Mouse (Mus musculus) MEL (cell line): Measurements from ENCODE around the gene Ltv1. TPM values are rescaled to one million over a fixed set of nuclear protein-coding genes. Genes with fewer than 3 reads are reported as not detected.

Experiments
- DNase-seq: peaks from one replicate; pipeline ENCODE4 v3.0.0; 2011; ENCODE audit warnings: low read depth, low spot score
- H3K27ac ChIP-seq: 2 replicates; pipeline ENCODE4 v1.5.1; 2012; ENCODE audit warnings: low read depth, mild to moderate bottlenecking, control low read depth, low read length, moderate library complexity; ENCODE audit not compliant: control insufficient read depth
- H3K27me3 ChIP-seq, 2 experiments: fragments of 150-350 bp in 1 of 2; sonication (generic) in 1 of 2; 2 replicates each; pipeline ENCODE4 v1.6.1; 2012; ENCODE audit warnings: low read length in 2 of 2, mild to moderate bottlenecking in 2 of 2, improper control_type of control experiment in 1 of 2, moderate library complexity in 1 of 2; ENCODE audit not compliant: insufficient read depth in 2 of 2, control insufficient read depth in 1 of 2
- H3K36me3 ChIP-seq, 2 experiments: 2 replicates each; pipeline ENCODE4 v1.6.1; 2012 to 2014; ENCODE audit warnings: low read length in 2 of 2, improper control_type of control experiment in 1 of 2, inconsistent platforms in 1 of 2, mild to moderate bottlenecking in 1 of 2; ENCODE audit not compliant: insufficient read depth in 2 of 2, control insufficient read depth in 1 of 2
- H3K4me1 ChIP-seq, 2 experiments: fragments of 150-350 bp in 1 of 2; sonication (generic) in 1 of 2; 2 replicates each; pipeline ENCODE4 v1.6.1; 2012; ENCODE audit warnings: low read length in 2 of 2, improper control_type of control experiment in 1 of 2, mild to moderate bottlenecking in 1 of 2; ENCODE audit not compliant: insufficient read depth in 2 of 2, control insufficient read depth in 1 of 2
- H3K4me3 ChIP-seq, 2 experiments: fragments of 150-350 bp in 1 of 2; sonication (generic) in 1 of 2; 2 replicates each; pipeline ENCODE4 v1.5.1; 2012; ENCODE audit warnings: low read depth in 2 of 2, low read length in 2 of 2, mild to moderate bottlenecking in 2 of 2, moderate library complexity in 2 of 2, control low read depth in 1 of 2, improper control_type of control experiment in 1 of 2; ENCODE audit not compliant: control insufficient read depth in 1 of 2, insufficient read depth in 1 of 2
- H3K79me2 ChIP-seq: 2 replicates; pipeline ENCODE4 v1.6.1; 2012; ENCODE audit warnings: mild to moderate bottlenecking, low read length, moderate library complexity; ENCODE audit not compliant: control insufficient read depth, poor library complexity, insufficient read depth
- H3K9ac ChIP-seq: 2 replicates; pipeline ENCODE4 v1.6.1; 2012; ENCODE audit warnings: low read depth, mild to moderate bottlenecking, control low read depth, low read length, moderate library complexity; ENCODE audit not compliant: control insufficient read depth, poor library complexity, severe bottlenecking
- H3K9me3 ChIP-seq: fragments of 150-350 bp; sonication (generic); replicated peaks from 2 replicates; pipeline ENCODE4 v1.6.1; 2012; ENCODE audit warnings: mild to moderate bottlenecking, low read length, improper control_type of control experiment, moderate library complexity; ENCODE audit not compliant: insufficient read depth
- CHD1 ChIP-seq: IDR thresholded peaks from 2 replicates; pipeline ENCODE4 v1.6.1; 2012; ENCODE audit warnings: low read depth, mild to moderate bottlenecking, inconsistent platforms, low read length, improper control_type of control experiment
- CHD2 ChIP-seq: IDR thresholded peaks from 2 replicates; pipeline ENCODE4 v1.6.1; 2011; ENCODE audit warnings: low read length, improper control_type of control experiment
- CTCF ChIP-seq, 3 experiments: IDR thresholded peaks in 2 of 3; conservative IDR thresholded peaks in 1 of 3; 2 replicates each; pipeline ENCODE4 v1.5.1; 2011 to 2012; ENCODE audit warnings: low read length in 3 of 3, low read depth in 2 of 3, mild to moderate bottlenecking in 2 of 3, improper control_type of control experiment in 1 of 3, inconsistent platforms in 1 of 3, mixed read lengths in 1 of 3, moderate library complexity in 1 of 3; ENCODE audit not compliant: control insufficient read depth in 1 of 3, insufficient read depth in 1 of 3, poor library complexity in 1 of 3, severe bottlenecking in 1 of 3
- ELF1 ChIP-seq: IDR thresholded peaks from 2 replicates; pipeline ENCODE4 v1.6.1; 2014; ENCODE audit warnings: low read depth, mild to moderate bottlenecking, inconsistent platforms, low read length, improper control_type of control experiment, moderate library complexity
- EP300 ChIP-seq, 2 experiments: IDR thresholded peaks; 2 replicates each; pipeline ENCODE4 v1.6.1; 2011; ENCODE audit warnings: improper control_type of control experiment in 2 of 2, low read length in 2 of 2, low read depth in 1 of 2, mild to moderate bottlenecking in 1 of 2
- ETS1 ChIP-seq: IDR thresholded peaks from 2 replicates; pipeline ENCODE4 v1.6.1; 2012; ENCODE audit warnings: low read depth, mild to moderate bottlenecking, inconsistent platforms, low read length, improper control_type of control experiment, moderate library complexity
- KAT2A ChIP-seq: conservative IDR thresholded peaks from 2 replicates; pipeline ENCODE4 v1.6.1; 2012; ENCODE audit warnings: low read depth, low read length, improper control_type of control experiment, inconsistent platforms
- MAFK ChIP-seq: IDR thresholded peaks from 2 replicates; pipeline ENCODE4 v1.6.1; 2011; ENCODE audit warnings: low read depth, mild to moderate bottlenecking, low read length, improper control_type of control experiment, borderline replicate concordance
- MEF2A ChIP-seq: IDR thresholded peaks from 2 replicates; pipeline ENCODE4 v1.6.1; 2014; ENCODE audit warnings: low read depth, mild to moderate bottlenecking, inconsistent platforms, low read length, improper control_type of control experiment; ENCODE audit not compliant: poor library complexity, insufficient replicate concordance, severe bottlenecking; ENCODE audit errors: extremely low read depth
- MYB ChIP-seq: IDR thresholded peaks from 2 replicates; pipeline ENCODE4 v1.6.1; 2011; ENCODE audit warnings: mild to moderate bottlenecking, low read depth, low read length, improper control_type of control experiment
- MYC ChIP-seq: IDR thresholded peaks from 2 replicates; pipeline ENCODE4 v1.6.1; 2011; ENCODE audit warnings: low read depth, mild to moderate bottlenecking, low read length, improper control_type of control experiment, moderate library complexity
- NELFE ChIP-seq: IDR thresholded peaks from 2 replicates; pipeline ENCODE4 v1.6.1; 2011; ENCODE audit warnings: low read depth, low read length, improper control_type of control experiment
- POLR2A ChIP-seq, 2 experiments: IDR thresholded peaks; 2 replicates each; pipeline ENCODE4 v1.6.1; 2011 to 2012; ENCODE audit warnings: low read length in 2 of 2, mild to moderate bottlenecking in 2 of 2, control low read depth in 1 of 2, improper control_type of control experiment in 1 of 2, low read depth in 1 of 2, moderate library complexity in 1 of 2; ENCODE audit not compliant: control insufficient read depth in 1 of 2, insufficient read depth in 1 of 2, poor library complexity in 1 of 2
- POLR2AphosphoS5 ChIP-seq: IDR thresholded peaks from 2 replicates; pipeline ENCODE4 v1.6.1; 2012; ENCODE audit warnings: low read depth, borderline replicate concordance, mild to moderate bottlenecking, inconsistent platforms, low read length, moderate library complexity, mixed read lengths
- RAD21 ChIP-seq: IDR thresholded peaks from 2 replicates; pipeline ENCODE4 v1.6.1; 2011; ENCODE audit warnings: mild to moderate bottlenecking, low read depth, low read length, improper control_type of control experiment
- RCOR1 ChIP-seq: IDR thresholded peaks from 2 replicates; pipeline ENCODE4 v1.6.1; 2012; ENCODE audit warnings: low read depth, mild to moderate bottlenecking, inconsistent platforms, low read length, improper control_type of control experiment
- TAL1 ChIP-seq: IDR thresholded peaks from 2 replicates; pipeline ENCODE4 v1.6.1; 2012; ENCODE audit warnings: mild to moderate bottlenecking, inconsistent platforms, low read length, moderate library complexity, mixed read lengths
- TBP ChIP-seq: IDR thresholded peaks from 2 replicates; pipeline ENCODE4 v1.8.0; 2011; ENCODE audit warnings: low read depth, low read length, improper control_type of control experiment
- TCF12 ChIP-seq: IDR thresholded peaks from 2 replicates; pipeline ENCODE4 v1.6.1; 2014; ENCODE audit warnings: low read depth, mild to moderate bottlenecking, inconsistent platforms, low read length, improper control_type of control experiment, moderate library complexity
- USF1 ChIP-seq: IDR thresholded peaks from 2 replicates; pipeline ENCODE4 v1.6.1; 2014; ENCODE audit warnings: low read depth, mild to moderate bottlenecking, inconsistent platforms, low read length, improper control_type of control experiment, moderate library complexity
- ZC3H11A ChIP-seq: IDR thresholded peaks from 2 replicates; pipeline ENCODE4 v1.6.1; 2012; ENCODE audit warnings: low read depth, mild to moderate bottlenecking, inconsistent platforms, low read length, improper control_type of control experiment
- ZKSCAN1 ChIP-seq: IDR thresholded peaks from 2 replicates; pipeline ENCODE4 v1.6.1; 2012; ENCODE audit warnings: low read depth, mild to moderate bottlenecking, inconsistent platforms, low read length, improper control_type of control experiment, moderate library complexity
- ZMIZ1 ChIP-seq: IDR thresholded peaks from 2 replicates; pipeline ENCODE4 v1.6.1; 2012; ENCODE audit warnings: low read depth, mild to moderate bottlenecking, inconsistent platforms, low read length, improper control_type of control experiment, moderate library complexity
- polyA plus RNA-seq, 2 experiments: library from polyadenylated mRNA; stranded (reverse) in 1 of 2; unstranded in 1 of 2; fragments of >175 nt in 1 of 2; fragments of >200 nt in 1 of 2; gene quantifications; 2 replicates each; pipeline versions ENCODE4 v1.2.1 to v1.2.4; 2012; ENCODE audit warnings: low replicate concordance in 2 of 2, low read depth in 1 of 2; ENCODE audit not compliant: insufficient read length in 2 of 2, insufficient read depth in 1 of 2, missing spikeins in 1 of 2
- total RNA-seq: library from RNA; depleted of rRNA; stranded (reverse); fragments of 300-350 nt; gene quantifications from 2 replicates; pipeline ENCODE4 v1.2.3, GENCODE M21; 2012

The Ltv1 gene
- total and polyA plus RNA-seq, 3 experiments, result 29.4 to 58.1 TPM; not detected in 1

- Histone ChIP-seq H3K4me3 (no peak overlapping the region), H3K9ac (no peak overlapping the region), H3K36me3 (no peaks in the 10 kb centered on the region), H3K79me2 (no peaks in the 10 kb centered on the region), H3K27ac (no peak overlapping the region), H3K9me3 (no peaks in the 10 kb centered on the region), H3K4me1 (no peaks in the 10 kb centered on the region), H3K27me3 (no peaks in the 10 kb centered on the region)
- no peak for TF ChIP-seq CTCF (IDR thresholded peaks at IDR 0.05 in 2 of 3, conservative IDR thresholded peaks at IDR 0.05 in 1 of 3; ENCODE audit: control insufficient read depth in 1 of 3, insufficient read depth in 1 of 3, low read depth in 2 of 3, low read length in 3 of 3, poor library complexity in 1 of 3, severe bottlenecking in 1 of 3)
- no peak for TF ChIP-seq POLR2AphosphoS5
- no peak for TF ChIP-seq CHD1
- no peak for TF ChIP-seq KAT2A
- TF ChIP-seq MYB, result no peak
- TF ChIP-seq TCF12, result no peak
- no peak for TF ChIP-seq MEF2A
- no peak for TF ChIP-seq ZKSCAN1
- TF ChIP-seq USF1, result no peak
- TF ChIP-seq POLR2A (IDR thresholded peaks at IDR 0.05; ENCODE audit: control insufficient read depth in 1 of 2, insufficient read depth in 1 of 2, low read depth in 1 of 2, low read length in 2 of 2, poor library complexity in 1 of 2), result no peak
- no peak for TF ChIP-seq ETS1
- no peak for TF ChIP-seq ZC3H11A
- DNase-seq, result no peak
Measured at GRCm38 (mm10) chr10:13220061-13220460, 27.1 kb upstream of the Ltv1 start.

GRCm38 (mm10) chr10:13213956-13214355 lies 21.0 kb upstream of the Ltv1 start:
- Histone ChIP-seq H3K4me3 (no peak overlapping the region), H3K4me1 (no peaks in the 10 kb centered on the region), H3K36me3 (no peaks in the 10 kb centered on the region), H3K9me3 (no peaks in the 10 kb centered on the region), H3K79me2 (no peaks in the 10 kb centered on the region), H3K9ac (no peak overlapping the region), H3K27ac (no peak overlapping the region), H3K27me3 (peaks cover 0 to 2% of the 10 kb centered on the region in 2 experiments; a peak in 2 of 4 replicates)
- TF ChIP-seq POLR2A (IDR thresholded peaks at IDR 0.05; ENCODE audit: control insufficient read depth in 1 of 2, insufficient read depth in 1 of 2, low read depth in 1 of 2, low read length in 2 of 2, poor library complexity in 1 of 2) (no peak), CTCF (IDR thresholded peaks at IDR 0.05 in 2 of 3, conservative IDR thresholded peaks at IDR 0.05 in 1 of 3; ENCODE audit: control insufficient read depth in 1 of 3, insufficient read depth in 1 of 3, low read depth in 2 of 3, low read length in 3 of 3, poor library complexity in 1 of 3, severe bottlenecking in 1 of 3) (no peak), ETS1 (no peak), MAFK (no peak), RCOR1 (no peak), RAD21 (no peak), ZMIZ1 (no peak), CHD1 (no peak), MYC (no peak), TBP (no peak), ELF1 (no peak), ZC3H11A (no peak), NELFE (no peak), CHD2 (no peak), EP300 (IDR thresholded peaks at IDR 0.05; ENCODE audit: low read depth in 1 of 2, low read length in 2 of 2) (no peak), TAL1 (no peak)
- DNase-seq, result no peak
